Mouse (Mus musculus): ENCODE results near the gene Krt33a. TPM values are rescaled to one million over a fixed set of nuclear protein-coding genes. Genes with fewer than 3 reads are reported as not detected.

Gene Krt33a
- polyA plus RNA-seq, 1 experiment from 2014 or later = not detected

DNA sequence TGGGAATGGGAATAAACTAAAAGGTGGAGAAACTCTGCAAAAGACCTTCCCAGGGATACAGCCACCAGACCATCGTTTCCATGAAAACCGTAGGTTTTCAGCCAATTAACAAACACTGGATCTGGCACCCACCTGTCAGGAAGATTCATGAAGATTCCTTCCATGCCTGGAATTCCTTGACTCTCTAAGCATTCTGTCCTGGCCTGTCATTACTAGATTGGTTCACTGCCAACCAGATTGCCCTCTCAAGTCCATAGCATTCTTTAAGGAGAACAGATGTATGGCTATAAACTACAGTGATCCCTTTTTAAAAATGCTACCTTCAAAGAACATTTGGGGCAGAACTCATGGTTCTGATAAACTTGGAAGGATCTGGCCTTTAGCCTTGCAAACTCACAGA lies 50.1 kb downstream of the Krt33a start:
- WGBS = 80% methylated on average over 2 of the region's 2 CpGs
- Histone ChIP-seq H3K9me3 (ENCODE audit: control insufficient read depth, low read length) (no peaks in the 10 kb centered on the region), H3K4me2 (replicated peaks) (no peak overlapping the region), H3K27me3 (ENCODE audit: control insufficient read depth, insufficient read depth, low read length) (no peaks in the 10 kb centered on the region), H3K36me3 (replicated peaks; ENCODE audit: control insufficient read depth, insufficient read depth) (no peaks in the 10 kb centered on the region), H3K9ac (no peak overlapping the region), H3K4me3 (replicated peaks; ENCODE audit: low read length) (no peak overlapping the region), H3K27ac (no peak overlapping the region), H3K4me1 (replicated peaks; ENCODE audit: control insufficient read depth, insufficient read depth, low read length) (no peaks in the 10 kb centered on the region)
- no peak for ATAC-seq (ENCODE audit: low FRiP score)
- DNase-seq (ENCODE audit: low spot score) = no peak

DNA sequence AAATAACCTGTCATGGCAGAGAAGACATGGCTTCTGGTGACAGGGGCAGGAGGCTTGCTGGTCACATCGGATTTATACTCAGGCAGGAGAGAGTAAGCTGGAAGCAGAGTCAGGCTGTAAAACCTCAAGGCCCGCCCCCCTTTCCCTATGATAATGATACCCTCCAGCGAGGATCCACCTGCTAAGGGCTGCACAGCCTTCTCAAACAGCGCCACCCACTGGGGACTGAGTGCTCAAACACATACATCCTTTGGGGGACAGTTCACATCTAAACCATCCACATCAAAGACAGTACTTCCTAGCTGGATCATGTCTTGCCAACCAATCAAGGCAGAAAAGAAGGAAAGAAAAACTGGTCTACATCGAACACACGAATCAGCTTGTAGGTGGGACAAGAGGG lies 51.8 kb downstream of the Krt33a start:
- DNase-seq (ENCODE audit: low spot score) (no peak), ATAC-seq (ENCODE audit: low FRiP score) (no peak)
- Histone ChIP-seq H3K27ac (no peak overlapping the region), H3K9me3 (ENCODE audit: control insufficient read depth, low read length) (no peaks in the 10 kb centered on the region), H3K4me3 (replicated peaks; ENCODE audit: low read length) (no peak overlapping the region), H3K4me1 (replicated peaks; ENCODE audit: control insufficient read depth, insufficient read depth, low read length) (no peaks in the 10 kb centered on the region), H3K36me3 (replicated peaks; ENCODE audit: control insufficient read depth, insufficient read depth) (no peaks in the 10 kb centered on the region), H3K4me2 (replicated peaks) (no peak overlapping the region), H3K9ac (no peak overlapping the region), H3K27me3 (ENCODE audit: control insufficient read depth, insufficient read depth, low read length) (no peaks in the 10 kb centered on the region)
- 44% methylated on average over 6 of the region's 6 CpGs for WGBS

Other genes with a start within 250 kb of the Krt33a start
- gene Gm11595, start 243.3 kb downstream of the Krt33a start, polyA plus RNA-seq (2014; fragmentation: Nextera tagmentation; extraction: Ambion mirVana) = not detected in 2 replicates
- gene Krtap4-8, start 235.5 kb downstream of the Krt33a start, polyA plus RNA-seq (2014; fragmentation: Nextera tagmentation; extraction: Ambion mirVana) = not detected in 2 replicates
- gene Krtap4-9, start 231.0 kb downstream of the Krt33a start, polyA plus RNA-seq (2014; fragmentation: Nextera tagmentation; extraction: Ambion mirVana) = not detected in 2 replicates
- gene Gm11596, start 222.7 kb downstream of the Krt33a start, polyA plus RNA-seq (2014; fragmentation: Nextera tagmentation; extraction: Ambion mirVana) = not detected in 2 replicates
- gene Gm11569, start 217.3 kb downstream of the Krt33a start, polyA plus RNA-seq (2014; fragmentation: Nextera tagmentation; extraction: Ambion mirVana) = not detected in 2 replicates
- not detected in 2 replicates for gene Gm11554, start 211.8 kb downstream of the Krt33a start, polyA plus RNA-seq (2014; fragmentation: Nextera tagmentation; extraction: Ambion mirVana)
- gene Krtap4-13, start 206.3 kb downstream of the Krt33a start, polyA plus RNA-seq (2014; fragmentation: Nextera tagmentation; extraction: Ambion mirVana) = not detected in 2 replicates
- not detected in 2 replicates for gene Gm11564, start 200.5 kb downstream of the Krt33a start, polyA plus RNA-seq (2014; fragmentation: Nextera tagmentation; extraction: Ambion mirVana)
- gene 2300003K06Rik, start 178.1 kb downstream of the Krt33a start, polyA plus RNA-seq (2014; fragmentation: Nextera tagmentation; extraction: Ambion mirVana) = not detected in 2 replicates
- not detected in 2 replicates for gene Krtap4-16, start 164.6 kb downstream of the Krt33a start, polyA plus RNA-seq (2014; fragmentation: Nextera tagmentation; extraction: Ambion mirVana)
- not detected in 2 replicates for gene Gm11568, start 158.3 kb downstream of the Krt33a start, polyA plus RNA-seq (2014; fragmentation: Nextera tagmentation; extraction: Ambion mirVana)
- not detected in 2 replicates for gene Gm11559, start 151.7 kb downstream of the Krt33a start, polyA plus RNA-seq (2014; fragmentation: Nextera tagmentation; extraction: Ambion mirVana)
- not detected in 2 replicates for gene Krtap9-1, start 142.8 kb downstream of the Krt33a start, polyA plus RNA-seq (2014; fragmentation: Nextera tagmentation; extraction: Ambion mirVana)
- gene Gm11567, start 137.0 kb downstream of the Krt33a start, polyA plus RNA-seq (2014; fragmentation: Nextera tagmentation; extraction: Ambion mirVana) = not detected in 2 replicates
- gene Krtap31-1, start 108.3 kb downstream of the Krt33a start, polyA plus RNA-seq (2014; fragmentation: Nextera tagmentation; extraction: Ambion mirVana) = not detected in 2 replicates
- gene Gm11565, start 101.5 kb downstream of the Krt33a start, polyA plus RNA-seq (2014; fragmentation: Nextera tagmentation; extraction: Ambion mirVana) = not detected in 2 replicates
- not detected in 2 replicates for gene Krtap31-2, start 79.9 kb downstream of the Krt33a start, polyA plus RNA-seq (2014; fragmentation: Nextera tagmentation; extraction: Ambion mirVana)
- not detected in 2 replicates for gene Krtap9-5, start 67.7 kb downstream of the Krt33a start, polyA plus RNA-seq (2014; fragmentation: Nextera tagmentation; extraction: Ambion mirVana)
- not detected in 2 replicates for gene Krtap29-1, start 37.2 kb downstream of the Krt33a start, polyA plus RNA-seq (2014; fragmentation: Nextera tagmentation; extraction: Ambion mirVana)
- 0.16 and 0.29 TPM in 2 replicates for gene Krtap16-1, start 29.6 kb downstream of the Krt33a start, polyA plus RNA-seq (2014; fragmentation: Nextera tagmentation; extraction: Ambion mirVana)
- gene Krtap17-1, start 22.2 kb downstream of the Krt33a start, polyA plus RNA-seq (2014; fragmentation: Nextera tagmentation; extraction: Ambion mirVana) = 0.86 and 1.5 TPM in 2 replicates
- gene Krt33b, start 13.7 kb upstream of the Krt33a start, polyA plus RNA-seq (2014; fragmentation: Nextera tagmentation; extraction: Ambion mirVana) = 0.13 TPM in 1 of 2 replicates, not detected in the other
- gene Krt34, start 25.3 kb upstream of the Krt33a start, polyA plus RNA-seq (2014; fragmentation: Nextera tagmentation; extraction: Ambion mirVana) = not detected in 2 replicates
- gene Krt31, start 34.3 kb upstream of the Krt33a start, polyA plus RNA-seq (2014; fragmentation: Nextera tagmentation; extraction: Ambion mirVana) = not detected in 2 replicates
- gene Krt32, start 72.0 kb upstream of the Krt33a start, polyA plus RNA-seq (2014; fragmentation: Nextera tagmentation; extraction: Ambion mirVana) = not detected in 2 replicates
- gene Krt35, start 80.0 kb upstream of the Krt33a start, polyA plus RNA-seq (2014; fragmentation: Nextera tagmentation; extraction: Ambion mirVana) = not detected in 2 replicates
- gene Krt36, start 89.4 kb upstream of the Krt33a start, polyA plus RNA-seq (2014; fragmentation: Nextera tagmentation; extraction: Ambion mirVana) = not detected in 2 replicates
- gene Krt13, start 105.4 kb upstream of the Krt33a start, polyA plus RNA-seq (2014; fragmentation: Nextera tagmentation; extraction: Ambion mirVana) = not detected in 2 replicates
- 0.15 and 0.16 TPM in 2 replicates for gene Krt15, start 119.7 kb upstream of the Krt33a start, polyA plus RNA-seq (2014; fragmentation: Nextera tagmentation; extraction: Ambion mirVana)
- 0.87 and 0.90 TPM in 2 replicates for gene Krt19, start 132.5 kb upstream of the Krt33a start, polyA plus RNA-seq (2014; fragmentation: Nextera tagmentation; extraction: Ambion mirVana)
- not detected in 2 replicates for gene Krt9, start 177.0 kb upstream of the Krt33a start, polyA plus RNA-seq (2014; fragmentation: Nextera tagmentation; extraction: Ambion mirVana)
- gene Krt14, start 191.3 kb upstream of the Krt33a start, polyA plus RNA-seq (2014; fragmentation: Nextera tagmentation; extraction: Ambion mirVana) = 0.23 TPM in 1 of 2 replicates, not detected in the other
- not detected in 2 replicates for gene Krt16, start 232.7 kb upstream of the Krt33a start, polyA plus RNA-seq (2014; fragmentation: Nextera tagmentation; extraction: Ambion mirVana)
- 0.13 and 0.16 TPM in 2 replicates for gene Krt17, start 244.8 kb upstream of the Krt33a start, polyA plus RNA-seq (2014; fragmentation: Nextera tagmentation; extraction: Ambion mirVana)